In genomic region chr5:12872888-12873287, GRCm38 (mm10) we compare ENCODE assay signal across 17 mouse cellular contexts.
"Had no signal": no experiment of that assay in that cellular context is flagged by ENCODE, and none has a peak within 500 bp of the region (broad histone marks: within the 10 kb centered on the region; RNA-seq: fewer than 3 reads in every experiment).

No protein-coding gene starts in this region.

- H3K27me3 ChIP-seq: lung, embryonic 15.5 days; megakaryocyte, embryonic 14.5 days; midbrain, embryonic 13.5 days; neural tube, embryonic 12.5 days; stomach, embryonic 15.5 days had no signal

- H3K4me3 ChIP-seq: lung, embryonic 15.5 days; megakaryocyte, embryonic 14.5 days; midbrain, embryonic 13.5 days; neural tube, embryonic 12.5 days; stomach, embryonic 15.5 days had no signal

- H3K4me2 ChIP-seq: lung, embryonic 15.5 days; midbrain, embryonic 11.5 days; midbrain, embryonic 13.5 days; neural tube, embryonic 12.5 days; stomach, embryonic 15.5 days had no signal

- DNase-seq: liver, postnatal 0 days; lung, adult 2 months; lung, postnatal 14 days; lung, postnatal 36 days; right cerebral cortex, postnatal 14 days; thymus, adult 2 months; thymus, postnatal 25 days; thymus, postnatal 4 days had no signal

- H3K9ac ChIP-seq: liver, postnatal 0 days; lung, embryonic 15.5 days; midbrain, embryonic 13.5 days; neural tube, embryonic 12.5 days; stomach, embryonic 15.5 days had no signal

- H3K9me3 ChIP-seq: lung, embryonic 15.5 days; megakaryocyte, embryonic 14.5 days; midbrain, embryonic 13.5 days; neural tube, embryonic 12.5 days; stomach, embryonic 15.5 days had no signal

- H3K27ac ChIP-seq: lung, embryonic 15.5 days; macrophage; midbrain, embryonic 13.5 days; neural tube, embryonic 12.5 days; stomach, embryonic 15.5 days; stomach, postnatal 0 days had no signal

- H3K4me1 ChIP-seq: lung, embryonic 15.5 days; megakaryocyte, embryonic 14.5 days; midbrain, embryonic 13.5 days; neural tube, embryonic 12.5 days; stomach, embryonic 15.5 days had no signal

- ATAC-seq: liver, postnatal 0 days; lung, postnatal 0 days; midbrain, embryonic 13.5 days had no signal

- H3K36me3 ChIP-seq: lung, embryonic 15.5 days; midbrain, embryonic 13.5 days; neural tube, embryonic 12.5 days; stomach, embryonic 15.5 days had no signal
